Mouse (Mus musculus) megakaryocyte progenitor cell, adult 5-6 weeks (primary cell): ENCODE measurements around the gene Gm17018. TPM values are rescaled to one million over a fixed set of nuclear protein-coding genes. Genes with fewer than 3 reads are reported as not detected.

ENCODE experiments used
- ATAC-seq: replicated peaks from 2 replicates; pipeline ENCODE4 v1.8.0; 2016; ENCODE audit warnings: mild to moderate bottlenecking, moderate TSS enrichment, inconsistent platforms; ENCODE audit not compliant: poor library complexity
- total RNA-seq, 2 experiments: library from RNA; stranded (forward) in 1 of 2; stranded (reverse) in 1 of 2; fragments of 157-497, 149-512 nt in 1 of 2; fragments of 200-1000 nt in 1 of 2; gene quantifications; 2 replicates each; pipeline versions ENCODE4 v1.2.3 to v1.2.4; 2015 to 2017

The Gm17018 gene
- total RNA-seq, 2 experiments from 2014 or later, result 21.1 to 39.5 TPM

DNA sequence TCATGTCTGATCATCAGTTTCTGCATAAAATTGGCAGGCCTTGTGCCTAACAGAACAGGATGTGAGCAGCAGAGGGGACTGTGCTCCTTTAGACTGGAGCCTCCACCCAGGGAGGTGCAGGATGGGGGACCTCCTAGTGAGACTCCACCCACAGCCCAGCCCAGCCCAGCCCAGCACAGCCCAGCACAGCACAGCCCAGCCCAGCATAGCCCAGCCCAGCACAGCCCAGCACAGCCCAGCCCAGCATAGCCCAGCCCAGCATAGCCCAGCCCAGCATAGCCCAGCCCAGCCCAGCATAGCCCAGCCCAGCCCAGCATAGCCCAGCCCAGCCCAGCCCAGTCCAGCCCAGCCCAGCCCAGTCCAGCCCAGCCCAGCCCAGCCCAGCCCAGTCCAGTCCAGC lies 12.2 kb upstream of the Gm17018 start:
- 0 out of 2 replicates have a peak, but pooled peaks have one; percentile 20 for ATAC-seq

DNA sequence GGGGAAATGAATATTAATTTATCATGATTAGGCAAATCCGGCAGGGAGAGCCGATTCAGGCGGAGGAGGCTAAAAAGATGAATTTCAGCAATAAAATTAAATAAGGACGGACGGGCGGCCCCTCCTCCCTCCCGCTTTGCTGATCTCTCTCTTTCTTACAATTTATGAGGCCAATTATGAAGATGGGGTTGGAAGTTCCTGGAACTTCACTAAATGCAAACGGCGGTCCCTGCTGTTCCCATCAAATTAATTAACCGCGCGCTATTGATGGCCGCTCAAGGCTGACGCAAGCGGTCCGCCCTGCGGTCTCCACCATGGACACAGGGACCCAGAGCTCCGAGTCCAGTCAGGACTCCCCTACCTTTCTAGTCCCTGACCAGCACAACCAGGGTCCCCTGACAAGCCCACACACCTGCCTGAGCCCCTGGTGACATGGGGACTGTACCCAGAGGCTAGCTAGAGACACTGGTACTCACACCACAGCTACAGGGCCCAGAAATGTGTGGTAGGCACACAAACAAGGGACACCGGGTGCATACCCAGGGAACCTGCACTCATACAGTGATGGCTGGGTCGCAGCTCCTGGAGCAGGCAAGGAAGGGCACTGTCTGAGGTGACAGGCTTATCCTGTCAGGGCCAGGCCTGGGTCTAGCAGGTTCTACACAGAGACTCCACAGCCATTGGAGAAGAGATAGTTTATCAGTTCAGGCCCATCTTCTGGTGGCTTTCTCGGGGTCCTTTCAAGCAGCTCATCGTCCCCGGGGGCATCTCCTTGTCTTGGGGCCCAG lies 11.1 kb upstream of the Gm17018 start:
- no peak for ATAC-seq

DNA sequence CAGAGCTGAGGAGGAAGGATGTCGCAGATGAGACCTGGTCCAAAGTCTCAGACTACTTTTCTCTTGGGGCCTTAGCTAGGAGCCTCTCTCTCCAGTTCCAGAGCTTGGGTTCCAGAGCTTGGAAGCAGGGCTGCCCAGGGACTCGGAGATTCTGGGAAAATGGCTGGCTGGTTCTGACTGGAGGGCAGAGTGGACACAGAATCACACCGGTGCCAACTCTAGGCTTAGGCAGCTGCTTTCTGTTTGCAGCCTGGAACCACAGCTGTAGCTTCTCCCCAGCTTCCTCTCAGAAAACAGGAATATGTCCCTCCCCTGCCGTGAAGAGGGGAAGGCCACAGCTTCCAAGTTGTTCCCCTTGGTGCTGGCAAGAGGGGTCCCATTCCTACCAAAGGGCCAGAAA lies 10.5 kb upstream of the Gm17018 start:
- no peak for ATAC-seq

DNA sequence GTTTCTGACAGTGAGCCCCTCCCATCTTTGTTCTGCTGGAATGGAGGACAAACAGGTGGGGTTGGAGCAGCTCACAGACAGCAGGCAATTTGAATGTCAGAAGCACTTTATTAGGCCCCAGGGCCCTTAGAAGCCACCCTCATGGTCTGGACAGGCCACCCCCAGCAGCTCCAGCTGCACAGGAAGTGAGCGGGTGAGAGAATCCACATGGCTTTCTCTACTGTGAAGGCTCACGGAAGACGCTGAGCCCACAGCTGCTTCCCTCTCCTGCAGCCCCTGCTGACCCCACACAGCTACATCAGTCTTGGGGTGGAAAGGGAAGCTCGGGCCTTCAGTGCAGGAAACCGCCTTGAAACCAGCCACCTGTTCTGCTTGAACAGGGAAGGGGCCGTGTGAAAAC lies 8.2 kb upstream of the Gm17018 start:
- ATAC-seq, result peak; percentile 63

DNA sequence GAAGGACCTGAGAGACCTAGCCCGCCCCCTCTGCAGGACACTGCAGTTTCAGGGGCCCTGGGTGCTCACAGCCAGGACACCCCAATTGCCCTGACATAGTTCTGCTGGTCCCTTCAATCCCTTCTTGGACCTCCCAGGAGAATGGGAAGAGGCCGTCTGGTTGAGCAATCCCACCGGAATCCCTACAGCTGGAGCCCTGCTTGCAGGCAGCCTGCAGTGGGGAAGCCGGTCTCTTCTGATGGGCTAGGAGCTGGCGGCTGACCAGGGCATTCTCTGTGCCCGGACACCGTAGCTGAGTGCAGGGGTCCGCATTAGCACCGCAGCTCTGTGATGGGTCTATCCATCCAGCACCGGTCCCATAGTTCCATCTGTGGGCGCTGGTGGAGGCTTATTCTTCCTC lies 6.3 kb upstream of the Gm17018 start:
- no peak for ATAC-seq

DNA sequence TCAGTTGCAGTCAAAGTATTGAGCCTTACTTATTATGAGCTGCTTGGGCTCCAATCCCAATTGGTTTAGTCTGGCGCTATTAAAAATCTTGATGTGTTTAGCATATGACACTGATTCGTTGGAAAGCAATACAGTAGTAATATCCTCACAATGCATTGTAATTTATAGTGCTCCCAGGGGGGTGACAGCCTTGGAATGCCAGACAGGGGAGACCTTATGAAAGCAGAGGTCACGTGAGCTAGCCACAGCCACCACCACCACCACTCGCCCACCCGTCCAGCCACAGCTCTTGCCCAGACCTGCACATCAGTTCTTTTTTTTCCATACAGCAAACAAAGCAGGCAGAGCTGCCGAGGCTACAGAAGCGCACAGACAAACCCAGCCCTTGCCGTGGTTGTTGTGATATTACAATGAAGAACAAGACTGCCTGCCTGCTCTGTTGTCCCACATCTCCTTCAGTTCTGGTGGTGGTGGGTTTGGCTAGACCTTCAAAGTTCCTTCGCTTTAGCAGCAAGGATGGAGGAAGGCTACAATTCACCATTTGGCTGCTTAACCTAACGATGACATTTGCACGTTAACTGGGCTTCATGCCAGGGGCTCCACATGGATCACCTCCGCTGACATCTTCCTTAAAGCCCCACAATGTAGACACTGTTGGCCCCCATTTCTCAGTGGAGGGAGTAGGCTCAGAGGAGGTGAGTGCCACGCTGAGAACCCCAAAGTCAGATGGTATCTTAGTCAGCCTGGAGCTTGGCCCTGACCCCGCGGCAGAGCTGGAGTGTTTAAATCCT lies 5.7 kb downstream of the Gm17018 start:
- ATAC-seq, result no peak

DNA sequence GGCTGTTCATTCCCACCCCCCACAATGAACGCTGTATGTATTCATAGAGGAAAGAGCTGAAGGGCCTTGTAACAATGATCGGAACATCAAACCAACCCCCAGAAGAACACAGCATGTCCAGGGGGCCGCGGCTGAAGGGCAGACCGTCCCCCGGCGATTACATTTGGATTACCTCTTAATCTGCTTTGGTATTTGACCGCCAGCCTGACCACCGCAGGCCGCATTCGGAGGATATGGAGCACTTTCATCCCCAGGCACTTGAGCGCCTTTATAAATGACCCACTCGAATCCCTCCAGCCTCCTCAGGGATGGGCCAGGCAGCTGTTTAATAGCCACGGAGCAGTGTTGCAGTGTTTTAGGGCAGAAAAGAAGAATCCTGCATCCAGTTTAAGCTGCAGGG lies 7.0 kb downstream of the Gm17018 start:
- ATAC-seq, result no peak

DNA sequence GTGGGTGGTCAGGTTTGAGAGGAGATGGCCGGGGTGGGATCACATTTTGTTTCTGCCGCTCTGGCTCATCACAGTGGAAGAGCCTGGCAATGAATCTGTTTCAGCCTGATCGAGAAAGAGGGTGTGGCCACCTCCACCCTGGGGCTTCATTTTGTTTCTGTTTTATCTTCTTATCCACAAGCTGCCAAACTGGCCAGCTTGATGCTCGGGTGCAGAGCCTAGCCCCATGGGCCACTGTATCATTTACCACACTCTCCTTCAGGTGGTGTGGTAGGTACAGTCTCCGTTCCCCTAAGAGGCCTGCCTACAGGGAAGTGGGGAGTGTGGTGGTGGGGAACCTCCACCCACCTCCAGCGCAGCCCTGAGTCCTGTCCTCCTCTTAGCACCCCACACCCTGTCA lies 12.6 kb downstream of the Gm17018 start:
- ATAC-seq, result peak; percentile 50

DNA sequence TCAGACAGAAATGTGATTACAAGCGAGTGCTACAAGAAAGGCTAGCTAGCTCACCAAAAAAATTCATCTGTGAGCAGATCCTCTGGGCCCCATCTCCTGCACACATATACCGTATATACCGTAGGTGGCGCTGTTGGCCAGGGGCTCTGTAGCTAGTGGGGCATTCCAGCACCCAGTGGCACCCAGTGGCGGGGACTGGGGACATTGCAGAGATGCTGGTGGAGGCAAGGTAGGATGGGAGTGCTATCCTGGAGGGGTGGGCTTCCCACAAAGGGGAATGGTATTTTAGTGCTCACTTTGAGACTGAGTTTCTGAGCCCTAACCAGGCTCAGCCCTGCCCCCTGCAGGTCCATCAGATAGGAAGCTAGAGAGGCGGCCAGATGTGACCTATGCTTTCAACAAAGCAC lies 13.4 kb downstream of the Gm17018 start:
- ATAC-seq, result peak; percentile 79

DNA sequence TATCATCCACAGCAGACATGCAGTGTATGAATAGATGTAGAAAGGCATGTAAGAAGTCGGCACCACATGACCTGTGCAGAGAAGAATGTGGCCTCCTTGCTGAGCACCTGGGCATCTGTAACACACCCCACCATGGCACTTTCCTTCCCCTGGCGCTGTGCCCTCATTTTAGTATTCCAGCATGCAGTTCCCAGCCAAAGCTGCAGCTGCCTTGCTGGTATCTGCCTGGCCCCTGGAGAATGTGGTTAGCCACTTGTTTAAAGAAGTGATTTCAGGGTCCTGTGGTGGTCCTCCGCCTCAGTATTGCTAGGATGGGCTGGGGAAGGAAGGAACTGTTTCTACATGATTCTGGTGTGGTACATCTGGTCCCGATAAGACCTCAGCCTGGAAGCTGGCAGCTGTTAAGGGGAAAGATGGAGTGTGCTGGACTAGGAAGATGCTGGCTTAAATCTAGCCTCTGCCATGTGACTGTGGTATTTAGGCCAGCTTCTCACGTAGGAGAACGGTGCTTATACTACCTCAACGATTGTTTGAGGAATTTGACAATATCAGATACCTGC lies 14.0 kb downstream of the Gm17018 start:
- 0 out of 2 replicates have a peak, but pooled peaks have one; percentile 9 for ATAC-seq

DNA sequence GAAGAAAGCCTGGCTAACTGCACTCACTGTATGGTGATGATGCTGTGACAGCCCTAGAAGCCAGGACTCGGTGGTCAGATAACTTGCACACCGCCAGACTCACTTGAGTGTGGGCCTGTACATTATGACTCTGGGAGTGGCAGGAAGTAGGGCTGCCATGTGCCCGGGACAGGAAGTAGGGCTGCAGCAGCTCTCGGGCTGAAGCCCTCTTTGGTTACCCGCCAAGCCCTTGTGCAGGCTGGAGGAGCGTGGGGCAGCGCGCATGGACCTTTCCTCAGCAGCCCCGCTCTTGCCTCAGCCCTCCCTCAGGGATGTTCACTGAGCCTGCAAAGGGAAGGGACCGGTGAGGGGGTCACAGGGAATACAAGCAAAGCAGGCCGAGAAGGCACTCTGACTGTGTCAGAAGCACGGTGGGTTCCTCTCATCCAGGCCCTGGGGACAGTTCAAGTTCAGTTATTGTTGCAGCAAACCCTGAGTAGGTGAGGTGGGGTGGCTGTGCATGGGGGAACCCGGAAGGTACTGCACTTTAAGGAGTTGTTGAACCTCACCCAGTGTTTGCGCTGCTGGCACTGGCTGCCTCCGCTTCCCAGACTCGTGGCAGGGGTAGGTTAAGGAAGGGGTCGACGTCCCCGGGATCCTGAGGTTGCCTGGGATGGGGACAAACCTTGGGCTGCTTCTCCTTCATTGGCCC lies 14.7 kb downstream of the Gm17018 start:
- peak; percentile 16 for ATAC-seq

DNA sequence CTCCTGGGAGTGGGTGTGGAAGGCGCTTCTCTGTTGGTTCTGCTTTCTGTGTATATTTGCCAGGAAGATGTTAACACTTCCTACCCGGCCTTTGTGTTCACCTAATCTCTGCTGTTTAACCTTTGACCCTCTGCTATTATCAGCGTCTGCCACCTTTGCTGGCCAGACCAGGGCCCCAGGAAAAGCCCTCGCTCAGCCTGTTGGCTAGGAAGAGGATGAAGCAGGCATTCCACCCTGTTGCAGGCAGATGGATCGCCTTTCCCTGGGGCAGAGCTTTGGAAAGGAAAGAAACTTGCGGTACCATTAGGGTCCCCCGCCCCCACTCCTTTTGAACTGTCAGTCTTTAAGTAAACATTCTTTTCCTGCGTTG lies 15.2 kb downstream of the Gm17018 start:
- 0 out of 2 replicates have a peak, but pooled peaks have one; percentile 14 for ATAC-seq

DNA sequence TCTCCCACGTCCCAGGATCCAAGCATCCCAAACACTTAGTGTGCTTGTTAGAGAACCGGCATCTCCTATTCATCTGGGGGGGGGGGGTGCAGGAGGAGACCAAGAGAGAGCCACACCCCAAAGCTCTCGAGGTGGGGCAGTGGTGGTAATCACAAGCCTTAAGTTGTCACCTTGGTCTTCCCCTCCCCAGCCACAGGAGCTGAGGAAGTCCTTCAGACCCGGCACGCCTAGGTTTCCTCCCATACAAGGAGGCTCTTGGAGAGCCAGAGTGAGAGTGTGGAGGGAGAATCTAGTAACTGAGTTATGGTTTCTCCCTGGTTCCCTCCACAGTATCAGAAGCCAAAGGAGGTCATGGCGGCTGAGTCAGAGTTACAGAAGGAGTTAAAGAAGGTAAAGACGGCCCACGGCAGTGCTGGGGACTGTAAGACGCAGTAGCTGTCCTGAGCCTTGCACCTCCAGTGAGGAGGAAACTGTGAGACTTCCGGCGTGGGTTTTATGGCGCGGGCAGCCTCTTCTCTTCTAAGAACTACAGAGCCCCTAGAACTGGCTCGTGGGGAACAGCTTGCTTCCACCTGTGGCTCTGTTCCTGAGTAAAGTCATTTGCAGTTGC lies 16.8 kb downstream of the Gm17018 start:
- no peak for ATAC-seq

DNA sequence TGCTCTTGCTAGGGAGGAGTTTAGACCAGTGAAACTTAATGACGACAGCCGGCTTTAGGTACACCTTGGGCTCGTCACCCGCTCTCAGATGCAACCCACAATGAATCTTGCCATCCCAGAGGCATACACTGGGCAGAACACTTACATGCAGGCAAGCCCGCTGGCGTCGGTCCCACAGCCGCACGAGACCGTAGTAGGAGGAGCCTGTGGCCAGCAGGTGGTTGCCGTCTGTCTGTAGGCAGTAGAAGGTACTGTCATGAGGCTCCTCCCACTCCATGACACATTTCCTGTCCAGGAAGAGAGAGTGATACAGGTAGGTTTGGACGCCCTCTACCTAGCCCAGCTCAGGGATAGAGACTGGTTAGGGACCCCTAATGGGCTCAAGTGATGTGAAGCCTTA lies 18.6 kb downstream of the Gm17018 start:
- no peak for ATAC-seq

DNA sequence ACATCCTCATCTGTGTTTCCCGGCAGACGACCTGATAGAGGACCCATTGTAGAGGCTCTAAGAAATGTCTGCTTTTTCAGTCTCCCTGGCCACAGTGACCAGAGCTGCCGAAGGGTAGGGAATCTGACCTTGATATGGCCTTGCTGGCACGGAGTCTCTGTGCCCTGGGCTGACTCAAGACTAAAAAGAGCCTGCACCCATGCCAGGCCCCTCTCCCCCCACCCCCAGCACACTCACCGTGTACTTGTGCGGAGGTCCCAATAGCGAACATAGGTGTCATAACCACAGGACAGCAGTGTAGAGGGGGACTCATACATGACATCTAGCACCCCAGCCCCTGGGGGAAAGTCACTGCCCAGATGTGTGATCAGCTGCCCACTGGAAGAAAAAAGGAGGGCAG lies 19.0 kb downstream of the Gm17018 start:
- no peak for ATAC-seq

DNA sequence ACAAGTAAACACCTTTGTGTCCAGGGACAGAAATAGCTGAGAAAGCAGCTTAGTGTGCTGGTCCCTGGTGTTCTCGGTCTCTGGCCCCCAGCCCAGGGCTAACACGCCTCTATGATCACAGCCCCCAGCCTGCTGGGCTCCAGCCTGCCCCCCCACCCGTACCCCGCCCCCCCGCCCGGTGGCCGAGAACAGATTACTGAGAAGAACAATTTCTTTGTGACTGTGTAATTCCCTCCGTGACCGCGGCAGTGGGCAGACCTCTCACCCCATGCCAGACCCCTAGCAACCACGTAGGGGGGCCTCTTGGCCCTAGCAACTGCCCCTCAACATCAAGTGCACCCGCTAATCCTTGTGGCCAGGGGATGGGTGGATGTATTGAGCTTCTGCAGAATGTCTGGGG lies 19.8 kb downstream of the Gm17018 start:
- ATAC-seq, result no peak

DNA sequence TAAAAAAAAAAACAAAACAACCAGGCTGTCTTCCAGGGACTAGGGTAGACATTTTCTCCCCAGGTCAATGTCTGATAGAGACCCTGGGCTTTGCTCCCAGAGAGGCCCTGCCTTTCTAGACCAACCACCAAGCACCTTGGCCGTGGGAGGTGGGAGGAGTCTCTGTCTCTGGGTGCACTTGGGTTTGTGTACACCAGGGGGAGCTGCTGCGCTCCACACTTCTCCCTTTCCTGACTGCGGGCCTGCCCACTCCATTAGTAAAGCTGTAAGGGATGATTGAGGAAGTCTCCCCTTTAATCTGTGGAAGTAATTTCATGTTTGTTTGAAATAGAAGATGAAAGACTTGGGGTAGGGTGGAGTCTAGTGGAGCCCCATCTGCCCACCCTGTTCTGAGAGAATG lies 20.8 kb downstream of the Gm17018 start:
- peak; percentile 95 for ATAC-seq

DNA sequence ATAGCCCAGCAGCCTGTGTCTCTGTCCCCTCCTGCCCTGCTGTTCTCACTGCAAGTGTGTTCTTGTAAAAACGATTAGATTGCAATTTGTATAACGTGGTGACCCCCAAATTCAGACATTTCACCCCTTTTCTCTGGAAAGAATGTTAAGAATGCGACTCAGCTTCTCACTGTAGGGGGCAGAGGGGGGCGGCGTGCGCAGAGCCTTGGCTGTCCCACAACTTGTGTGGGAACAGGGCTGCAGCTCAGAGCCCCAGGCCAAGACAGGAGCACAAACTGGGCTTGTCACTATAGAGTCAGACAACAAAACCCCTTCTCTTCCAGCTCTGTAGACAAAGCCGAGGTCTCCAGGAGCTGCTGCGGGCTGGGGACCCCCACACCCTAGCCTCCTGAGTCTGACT lies 21.7 kb downstream of the Gm17018 start:
- ATAC-seq, result no peak

DNA sequence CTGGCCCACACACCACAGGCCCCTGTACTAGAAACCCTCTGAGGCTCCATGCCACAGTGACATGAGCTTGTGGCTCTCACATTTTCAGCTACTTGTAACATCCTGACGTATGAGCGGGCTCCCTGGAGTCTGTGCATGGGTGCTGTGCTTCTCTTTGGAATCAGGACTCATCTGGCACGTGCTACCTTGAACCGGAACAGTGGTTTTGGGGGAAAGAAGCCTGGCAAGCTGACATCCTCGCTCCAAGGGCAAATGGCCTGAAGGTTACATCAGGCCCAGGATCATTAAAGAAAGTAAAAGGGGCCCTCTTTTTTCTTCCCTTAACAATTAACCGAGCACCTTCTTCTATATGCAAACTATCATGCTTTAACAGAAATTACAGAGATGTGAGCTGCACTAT lies 22.7 kb downstream of the Gm17018 start:
- no peak for ATAC-seq

DNA sequence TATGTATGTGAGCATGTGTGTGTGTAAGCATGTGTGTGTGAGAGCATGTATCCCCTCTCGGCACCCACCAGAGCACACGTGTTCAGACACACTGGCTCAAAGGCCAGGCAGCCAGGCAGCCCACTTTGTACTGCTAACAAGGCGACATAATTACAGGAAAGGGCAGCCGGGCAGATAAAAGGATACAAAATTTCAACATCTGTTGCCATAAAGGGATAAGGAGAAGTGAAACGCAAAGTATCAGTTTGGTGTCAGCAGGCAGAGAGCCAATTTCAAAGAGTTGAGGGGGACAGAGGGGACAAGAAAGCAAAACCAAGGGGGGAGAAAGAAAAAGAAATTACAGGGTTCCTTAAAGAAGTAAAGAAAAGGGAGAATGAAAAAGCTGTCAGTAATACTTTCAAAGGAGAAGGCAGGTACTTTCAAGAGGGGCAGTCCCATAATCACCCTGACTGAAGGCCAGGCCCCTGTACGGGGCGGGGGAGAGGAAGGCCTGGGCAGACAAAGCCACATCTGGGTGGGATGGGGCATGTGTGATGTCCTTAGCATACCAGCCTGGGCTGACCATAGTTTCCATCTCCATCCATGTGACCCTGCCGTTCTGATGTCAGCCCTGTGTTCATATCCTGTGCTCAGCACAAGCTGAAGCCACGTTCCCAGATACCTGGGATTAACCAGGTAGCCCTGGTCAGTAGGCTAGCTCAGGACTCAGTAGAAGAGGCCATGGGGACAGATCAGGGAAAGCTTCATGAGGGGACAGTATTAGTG lies 24.6 kb downstream of the Gm17018 start:
- ATAC-seq, result peak; percentile 50
